Mouse (Mus musculus): ENCODE data around the gene Wdfy4. TPM values are rescaled to one million over a fixed set of nuclear protein-coding genes. Genes with fewer than 3 reads are reported as not detected.

The Wdfy4 gene
- polyA plus RNA-seq (2015; fragmentation: Nextera tagmentation; extraction: Ambion mirVana) = 0.05 and 0.09 TPM in 2 replicates

DNA sequence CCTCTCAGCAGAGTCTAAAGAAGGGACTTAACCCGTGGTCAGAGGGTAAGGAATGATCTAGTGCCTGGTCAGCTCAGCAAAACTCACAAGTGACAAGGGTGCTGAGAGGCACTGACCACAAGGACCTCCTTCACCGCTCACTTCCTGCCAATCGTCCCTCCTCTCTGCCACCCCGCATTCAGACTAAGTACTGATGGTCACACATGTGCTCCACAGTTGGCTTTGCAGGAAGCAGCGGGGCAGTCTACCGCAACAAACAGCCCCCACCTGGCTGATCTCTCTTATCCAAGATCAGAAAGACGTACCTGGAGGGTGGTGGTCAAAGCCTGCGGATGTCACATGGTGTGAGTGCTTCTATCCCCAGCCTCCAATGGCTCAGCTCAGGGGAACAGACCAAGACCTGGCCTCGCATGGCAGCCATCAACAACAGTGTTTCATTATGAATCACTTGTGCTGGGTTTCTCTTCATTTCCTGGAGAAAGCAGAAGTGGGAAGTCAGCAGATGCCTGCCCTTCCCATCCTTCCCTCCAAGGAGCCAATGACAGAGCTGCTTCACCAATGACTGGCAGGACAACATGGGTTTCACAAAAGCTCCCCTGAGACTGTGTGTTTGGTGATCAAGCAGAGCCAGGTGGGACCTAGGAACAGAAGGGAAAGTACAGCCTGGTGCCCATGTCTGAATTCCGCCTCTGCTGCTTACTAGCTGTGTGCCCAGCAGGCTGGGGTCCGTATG is at the start of gene Wdfy4:
TSS of gene Wdfy4 (minus strand) at position 441 of the 733 bp plus-strand sequence.
- no peaks in the 10 kb centered on the region for H3K27me3 ChIP-seq
- no peak within 1 kb of the TSS for H3K9ac ChIP-seq (replicated peaks)
- H3K4me1 ChIP-seq (replicated peaks) = peaks cover 4% of the 10 kb centered on the region; the same call in 1 of the 2 replicates
- no peaks in the 10 kb centered on the region for H3K36me3 ChIP-seq
- H3K4me2 ChIP-seq (replicated peaks) = no peak within 1 kb of the TSS
- WGBS = 91% methylated on average over 11 of the region's 11 CpGs
- no peak within 1 kb of the TSS for H3K4me3 ChIP-seq (replicated peaks)
- no peak within 1 kb of the TSS for H3K27ac ChIP-seq
- no peak for ATAC-seq
- no peaks in the 10 kb centered on the region for H3K9me3 ChIP-seq

DNA sequence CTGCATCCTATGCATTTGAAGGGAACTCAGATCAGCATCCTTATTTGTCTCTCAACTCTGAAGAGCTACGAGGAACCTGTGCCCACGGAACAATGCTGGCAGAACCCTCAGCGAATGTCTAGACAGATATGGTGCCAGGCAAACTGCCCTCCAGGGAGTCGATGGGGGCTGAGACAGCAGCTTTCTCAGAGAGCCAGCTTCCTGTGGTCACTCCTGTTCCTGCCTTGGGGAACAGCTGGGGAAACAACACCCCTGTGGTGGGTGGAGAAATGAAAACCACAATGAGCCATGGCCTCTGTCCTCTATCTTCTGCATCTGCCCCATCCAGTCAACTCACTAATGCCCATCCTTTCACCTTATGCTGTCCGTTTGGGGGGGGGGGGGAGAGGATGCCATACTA is 46.7 kb upstream of the Wdfy4 start:
- H3K27me3 ChIP-seq = no peaks in the 10 kb centered on the region
- no peak overlapping the region for H3K9ac ChIP-seq (replicated peaks)
- no peak overlapping the region for H3K4me2 ChIP-seq (replicated peaks)
- no peaks in the 10 kb centered on the region for H3K36me3 ChIP-seq
- 85% methylated on average over 5 of the region's 5 CpGs for WGBS
- no peaks in the 10 kb centered on the region for H3K4me1 ChIP-seq (replicated peaks)
- no peak for ATAC-seq
- no peak overlapping the region for H3K4me3 ChIP-seq (replicated peaks)
- H3K9me3 ChIP-seq = no peaks in the 10 kb centered on the region
- H3K27ac ChIP-seq = no peak overlapping the region

DNA sequence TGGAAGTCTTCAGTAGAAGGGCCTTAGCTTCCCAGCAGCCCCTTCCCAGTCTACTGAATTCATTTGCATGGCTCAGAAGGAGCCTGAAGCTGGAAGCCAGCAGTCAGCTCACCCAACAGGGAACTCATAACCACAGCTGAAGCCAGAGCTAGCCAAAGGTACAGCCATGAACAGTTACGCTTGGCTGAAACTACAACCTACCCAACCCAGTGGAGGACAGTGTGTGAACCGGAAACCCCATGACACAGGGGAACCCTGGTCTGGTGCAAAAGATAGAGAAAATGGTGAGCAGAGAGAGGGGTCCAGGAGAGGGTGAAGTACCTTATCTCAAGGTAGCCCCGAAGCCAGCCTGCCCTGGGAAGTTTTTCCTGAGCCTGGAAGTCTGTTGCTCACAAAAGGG is 46.0 kb upstream of the Wdfy4 start:
- H3K4me3 ChIP-seq (replicated peaks) = no peak overlapping the region
- H3K4me2 ChIP-seq (replicated peaks) = no peak overlapping the region
- no peaks in the 10 kb centered on the region for H3K9me3 ChIP-seq
- ATAC-seq = no peak
- H3K9ac ChIP-seq (replicated peaks) = no peak overlapping the region
- H3K27me3 ChIP-seq = no peaks in the 10 kb centered on the region
- no peak overlapping the region for H3K27ac ChIP-seq
- H3K4me1 ChIP-seq (replicated peaks) = no peaks in the 10 kb centered on the region
- no peaks in the 10 kb centered on the region for H3K36me3 ChIP-seq
- 92% methylated on average over 3 of the region's 3 CpGs for WGBS

DNA sequence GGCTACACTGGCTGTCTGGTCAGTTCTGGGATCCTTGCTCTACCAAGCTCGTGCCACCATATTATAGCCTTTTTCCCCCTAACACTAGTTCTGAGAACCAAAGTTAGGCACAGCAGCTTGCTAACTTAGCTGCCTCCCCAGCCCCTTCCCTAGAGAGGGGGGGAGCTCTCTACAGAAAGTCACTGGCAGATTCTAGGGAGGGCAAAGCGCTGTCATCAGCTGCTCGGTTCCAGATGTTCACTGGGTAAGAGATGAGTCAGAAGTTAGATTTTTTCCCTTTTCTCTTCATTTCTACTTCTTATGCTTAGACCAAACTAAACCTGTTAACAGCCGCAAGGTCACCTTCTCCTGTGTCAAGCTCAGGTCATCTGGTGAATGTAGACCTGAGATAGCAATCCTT is 45.4 kb upstream of the Wdfy4 start:
- Histone ChIP-seq H3K4me1 (replicated peaks) (no peaks in the 10 kb centered on the region), H3K27ac (no peak overlapping the region), H3K4me2 (replicated peaks) (no peak overlapping the region), H3K9ac (replicated peaks) (no peak overlapping the region), H3K4me3 (replicated peaks) (no peak overlapping the region), H3K27me3 (no peaks in the 10 kb centered on the region), H3K36me3 (no peaks in the 10 kb centered on the region), H3K9me3 (no peaks in the 10 kb centered on the region)
- 88% methylated on average over 4 of the region's 4 CpGs for WGBS
- no peak for ATAC-seq

DNA sequence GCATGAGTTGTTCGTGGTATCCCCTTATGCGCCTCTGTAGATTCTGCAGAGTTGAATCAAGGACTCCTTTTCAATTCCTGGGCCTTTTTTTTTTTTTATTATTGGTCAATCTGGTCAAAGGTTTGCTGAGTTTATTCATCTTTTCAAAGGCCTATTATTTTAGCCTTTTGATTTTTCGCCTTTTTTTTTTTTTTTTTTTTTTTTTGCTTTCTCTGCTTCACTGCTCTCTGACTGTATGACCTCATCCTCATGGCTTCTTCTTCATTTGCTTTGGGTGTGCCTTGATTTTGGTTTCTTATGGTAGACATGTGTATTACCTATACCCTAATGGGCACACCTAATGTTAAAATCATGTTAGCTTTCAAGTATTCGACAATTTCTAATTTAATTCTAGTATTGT is 39.9 kb upstream of the Wdfy4 start:
- ATAC-seq = no peak
- H3K4me1 ChIP-seq (replicated peaks) = no peaks in the 10 kb centered on the region
- no peaks in the 10 kb centered on the region for H3K36me3 ChIP-seq
- no peak overlapping the region for H3K4me2 ChIP-seq (replicated peaks)
- no peak overlapping the region for H3K27ac ChIP-seq
- no peak overlapping the region for H3K9ac ChIP-seq (replicated peaks)
- WGBS = 91% methylated on average over 4 of the region's 4 CpGs
- H3K4me3 ChIP-seq (replicated peaks) = no peak overlapping the region
- H3K27me3 ChIP-seq = no peaks in the 10 kb centered on the region
- H3K9me3 ChIP-seq = no peaks in the 10 kb centered on the region

DNA sequence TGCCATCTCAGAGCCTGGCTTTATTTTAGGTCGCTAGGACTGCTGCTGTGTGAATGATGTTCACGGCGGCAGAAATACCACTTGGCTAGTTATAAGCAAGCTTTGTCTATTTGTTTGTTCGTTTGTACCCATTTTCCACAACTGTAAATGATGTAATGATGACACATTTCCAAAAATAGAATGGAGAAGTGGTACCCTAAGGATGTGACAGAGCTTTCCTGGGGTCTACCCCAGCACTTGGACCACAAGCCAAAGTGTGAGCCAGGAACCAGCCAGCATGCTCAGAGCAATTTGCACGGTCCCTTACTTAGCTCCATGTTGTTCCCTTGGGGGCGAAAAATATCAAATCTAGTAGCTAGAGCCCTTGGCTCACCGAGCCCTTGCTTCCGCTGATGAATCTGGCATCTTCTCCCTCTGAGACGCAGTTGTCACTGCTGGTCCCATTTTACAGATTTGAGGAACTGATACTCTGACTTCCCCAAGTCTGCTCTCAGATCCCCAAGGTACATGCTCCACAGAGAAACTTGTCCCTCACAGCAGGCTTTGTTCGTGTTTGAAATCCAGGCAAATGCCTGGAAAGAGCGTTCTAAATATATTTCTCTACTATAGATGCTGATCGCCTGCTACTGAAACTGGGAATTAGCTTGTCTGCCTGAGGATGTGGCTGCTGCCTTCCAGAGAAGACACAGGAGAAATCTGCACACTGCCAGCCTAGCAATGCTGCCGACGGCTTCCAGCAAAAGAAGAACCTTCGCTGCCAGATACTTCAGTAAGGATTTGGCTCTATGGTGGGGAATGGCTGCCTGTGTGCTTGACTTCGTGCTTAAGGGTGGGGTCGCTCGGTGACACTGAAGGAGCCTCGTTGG is 31.3 kb upstream of the Wdfy4 start:
- no peaks in the 10 kb centered on the region for H3K9me3 ChIP-seq
- ATAC-seq = no peak
- peaks cover 11% of the 10 kb centered on the region for H3K27me3 ChIP-seq
- 88% methylated on average over 19 of the region's 19 CpGs for WGBS
- H3K27ac ChIP-seq = no peak overlapping the region
- no peak overlapping the region for H3K4me3 ChIP-seq (replicated peaks)
- no peaks in the 10 kb centered on the region for H3K36me3 ChIP-seq
- no peak overlapping the region for H3K9ac ChIP-seq (replicated peaks)
- H3K4me2 ChIP-seq (replicated peaks) = no peak overlapping the region
- peaks cover 7% of the 10 kb centered on the region for H3K4me1 ChIP-seq (replicated peaks)

DNA sequence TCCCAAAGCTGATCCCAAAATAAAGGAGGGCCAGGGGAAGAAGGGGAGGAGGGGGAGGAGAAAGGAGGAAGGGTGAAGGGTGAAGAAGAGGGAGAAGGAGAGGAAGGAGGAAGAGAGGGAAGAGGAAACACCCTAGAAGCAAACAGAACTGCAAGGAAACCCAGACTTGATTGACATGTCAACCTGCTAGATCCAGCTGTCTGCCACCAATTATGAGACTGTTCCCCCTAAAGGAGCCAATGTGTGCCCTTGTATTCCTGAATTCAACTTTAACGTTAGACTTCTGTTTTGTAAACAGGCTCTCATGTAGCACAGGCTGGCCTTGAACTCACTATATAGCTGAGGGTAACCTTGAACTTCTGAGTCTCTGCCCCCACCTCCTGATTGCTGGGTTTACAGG is 29.9 kb upstream of the Wdfy4 start:
- WGBS = 68% methylated on average over 1 of the region's 1 CpGs
- Histone ChIP-seq H3K27ac (no peak overlapping the region), H3K27me3 (peaks cover 11% of the 10 kb centered on the region), H3K9me3 (no peaks in the 10 kb centered on the region), H3K4me3 (replicated peaks) (no peak overlapping the region), H3K4me2 (replicated peaks) (no peak overlapping the region), H3K4me1 (replicated peaks) (peaks cover 7% of the 10 kb centered on the region), H3K9ac (replicated peaks) (no peak overlapping the region), H3K36me3 (no peaks in the 10 kb centered on the region)
- ATAC-seq = no peak; the same call in 1 of the 2 replicates

DNA sequence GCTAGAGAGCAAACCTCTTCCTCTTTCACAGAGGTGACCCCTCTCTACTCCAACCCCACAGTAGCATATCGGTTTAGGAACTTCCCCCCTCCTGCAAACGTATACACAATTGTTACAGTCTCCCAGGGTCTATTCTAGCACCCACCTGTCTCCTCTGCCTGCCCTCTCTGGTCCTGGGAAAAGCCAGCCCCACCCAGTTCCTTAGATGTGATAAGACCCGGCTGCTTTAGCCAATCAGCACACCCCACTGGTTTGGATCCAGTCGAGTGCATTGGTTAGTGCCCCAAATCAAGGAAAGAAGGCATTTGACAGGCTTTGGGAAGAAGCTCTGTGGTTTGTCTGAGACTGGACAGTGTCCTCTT is 29.4 kb upstream of the Wdfy4 start:
- Histone ChIP-seq H3K27ac (no peak overlapping the region), H3K4me1 (replicated peaks) (peaks cover 7% of the 10 kb centered on the region), H3K9me3 (no peaks in the 10 kb centered on the region), H3K4me3 (replicated peaks) (no peak overlapping the region), H3K36me3 (no peaks in the 10 kb centered on the region), H3K27me3 (peaks cover 11% of the 10 kb centered on the region), H3K9ac (replicated peaks) (no peak overlapping the region), H3K4me2 (replicated peaks) (no peak overlapping the region)
- 21% methylated on average over 4 of the region's 4 CpGs for WGBS
- peak; percentile 46 for ATAC-seq

DNA sequence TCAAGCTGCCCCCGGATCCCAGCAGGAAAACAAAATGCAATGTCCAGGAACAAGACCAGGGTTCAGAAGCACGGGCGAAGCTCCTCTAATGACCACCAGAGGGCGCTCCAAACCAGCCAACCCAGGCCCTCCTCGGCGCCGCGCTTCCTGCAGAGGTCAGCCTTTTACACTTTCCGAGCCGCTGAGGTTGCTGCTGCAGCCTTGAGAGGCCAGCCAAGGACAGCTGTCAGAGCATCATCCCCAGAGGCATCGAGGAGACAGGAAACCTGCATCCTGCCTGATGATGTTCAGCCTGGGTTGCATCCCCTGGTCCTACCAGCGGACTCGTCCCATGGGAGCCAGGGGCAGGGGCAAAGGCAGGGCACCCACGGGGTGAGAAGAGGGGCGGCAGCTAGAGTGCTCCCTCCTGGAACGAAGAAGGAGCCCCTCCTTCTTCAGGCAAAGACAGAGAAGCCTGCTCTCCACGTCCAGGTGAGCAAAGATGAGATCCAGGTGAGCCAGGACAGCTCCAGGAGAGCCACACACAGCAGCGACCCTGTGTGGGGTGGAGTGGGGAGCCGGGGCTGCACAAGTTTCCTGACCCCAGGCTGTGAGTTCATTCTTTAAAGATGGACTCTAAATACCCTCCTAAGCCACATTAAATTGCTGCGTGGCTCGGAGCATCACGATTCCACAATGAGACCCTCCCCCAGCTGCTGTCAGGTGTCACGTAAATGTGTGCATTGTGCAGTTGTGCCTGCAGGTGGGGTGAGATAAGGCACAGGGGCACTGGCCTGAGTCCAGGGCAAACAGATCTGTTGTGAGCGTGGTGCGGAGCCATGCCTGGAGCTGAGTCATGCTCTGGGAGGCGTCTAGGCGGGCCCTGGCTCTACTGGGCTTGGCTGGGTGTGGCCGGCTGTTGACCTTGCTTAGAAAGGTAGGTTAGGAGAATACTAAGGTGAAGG is 28.8 kb upstream of the Wdfy4 start, which contains the start of gene Arhgap22:
TSS of gene Arhgap22 (plus strand) at position 204 of the 944 bp plus-strand sequence.
- no peaks in the 10 kb centered on the region for H3K9me3 ChIP-seq
- H3K27ac ChIP-seq = no peak within 1 kb of the TSS
- peak; percentile 92 for ATAC-seq
- no peaks in the 10 kb centered on the region for H3K36me3 ChIP-seq
- peak within 1 kb of the TSS; percentile 46; the same call in 1 of the 2 replicates for H3K9ac ChIP-seq (replicated peaks)
- peak within 1 kb of the TSS; percentile 53 for H3K4me2 ChIP-seq (replicated peaks)
- 18% methylated on average over 28 of the region's 28 CpGs for WGBS
- peak within 1 kb of the TSS; percentile 22 for H3K4me3 ChIP-seq (replicated peaks)
- peaks cover 7% of the 10 kb centered on the region for H3K4me1 ChIP-seq (replicated peaks)
- peaks cover 11% of the 10 kb centered on the region for H3K27me3 ChIP-seq

DNA sequence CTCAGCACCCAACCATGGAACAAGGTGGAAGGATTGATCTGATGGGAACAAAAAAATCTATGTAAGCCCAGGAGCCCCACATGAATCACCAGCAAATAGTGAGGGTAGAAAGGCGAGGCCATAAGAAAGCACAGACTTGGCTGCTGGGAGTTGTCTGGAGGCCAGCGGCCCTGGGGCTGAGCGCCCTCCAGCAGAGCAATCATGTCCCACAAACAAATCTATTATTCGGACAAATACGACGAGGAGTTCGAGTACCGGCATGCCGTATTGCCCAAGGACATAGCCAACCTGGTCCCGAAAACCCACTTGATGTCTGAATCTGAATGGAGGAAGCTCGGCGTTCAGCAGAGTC is 27.6 kb upstream of the Wdfy4 start:
- no peak overlapping the region for H3K9ac ChIP-seq (replicated peaks)
- 85% methylated on average over 12 of the region's 12 CpGs for WGBS
- no peaks in the 10 kb centered on the region for H3K9me3 ChIP-seq
- peaks cover 7% of the 10 kb centered on the region for H3K4me1 ChIP-seq (replicated peaks)
- no peaks in the 10 kb centered on the region for H3K36me3 ChIP-seq
- no peak overlapping the region for H3K4me3 ChIP-seq (replicated peaks)
- no peak for ATAC-seq
- no peak overlapping the region for H3K4me2 ChIP-seq (replicated peaks)
- H3K27me3 ChIP-seq = peaks cover 11% of the 10 kb centered on the region
- H3K27ac ChIP-seq = no peak overlapping the region

DNA sequence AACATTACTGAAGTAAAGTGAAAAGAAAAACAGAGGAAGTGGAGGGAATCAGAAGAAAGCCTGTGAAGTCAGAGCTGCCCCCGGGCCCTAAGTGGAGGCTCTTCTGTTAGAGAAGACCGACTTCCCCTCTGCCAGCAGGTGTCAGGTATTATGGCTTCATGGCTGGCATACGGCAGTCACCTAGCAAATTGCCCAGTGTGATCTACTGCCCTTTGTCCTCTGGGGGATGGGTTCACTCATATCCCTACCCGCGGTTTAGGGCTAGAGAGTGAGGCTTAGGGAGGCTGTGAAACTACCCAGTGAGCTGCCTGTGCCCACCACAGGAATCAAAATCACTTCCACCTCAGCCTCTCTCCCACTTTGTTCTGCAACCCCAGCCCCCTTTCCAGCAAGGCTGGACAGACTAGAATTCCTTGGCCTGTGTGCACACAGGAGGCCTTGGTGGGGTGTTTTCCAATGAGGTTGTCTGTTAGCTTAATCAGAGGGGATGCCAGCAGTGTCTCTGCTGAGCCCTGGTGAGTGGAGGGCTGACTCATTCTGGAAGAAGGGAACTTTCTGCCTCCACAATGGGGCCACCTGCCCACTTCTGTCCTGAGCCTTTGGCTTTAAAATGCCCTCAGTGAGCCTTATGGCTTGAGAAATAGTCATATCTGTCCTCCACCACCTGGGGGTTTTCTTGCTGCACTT is 27.1 kb upstream of the Wdfy4 start:
- Histone ChIP-seq H3K9me3 (no peaks in the 10 kb centered on the region), H3K4me1 (replicated peaks) (peaks cover 7% of the 10 kb centered on the region), H3K27ac (no peak overlapping the region), H3K4me3 (replicated peaks) (no peak overlapping the region), H3K4me2 (replicated peaks) (no peak overlapping the region), H3K27me3 (peaks cover 11% of the 10 kb centered on the region), H3K9ac (replicated peaks) (no peak overlapping the region), H3K36me3 (no peaks in the 10 kb centered on the region)
- 72% methylated on average over 5 of the region's 5 CpGs for WGBS
- no peak for ATAC-seq

Data from midbrain, embryonic 13.5 days (tissue).